Mouse (Mus musculus): ENCODE results near the gene Trabd2b. TPM values are rescaled to one million over a fixed set of nuclear protein-coding genes. Genes with fewer than 3 reads are reported as not detected.

Trabd2b gene
- total and polyA plus RNA-seq, 2 experiments from 2014 or later = 0.63 to 0.71 TPM

GRCm38 (mm10) chr4:114468095-114468429 lies 61.5 kb downstream of the Trabd2b start:
- 46% methylated on average over 7 of the region's 7 CpGs for WGBS
- 0 out of 2 replicates have a peak, but pooled peaks have one; percentile 16 for ATAC-seq

DNA sequence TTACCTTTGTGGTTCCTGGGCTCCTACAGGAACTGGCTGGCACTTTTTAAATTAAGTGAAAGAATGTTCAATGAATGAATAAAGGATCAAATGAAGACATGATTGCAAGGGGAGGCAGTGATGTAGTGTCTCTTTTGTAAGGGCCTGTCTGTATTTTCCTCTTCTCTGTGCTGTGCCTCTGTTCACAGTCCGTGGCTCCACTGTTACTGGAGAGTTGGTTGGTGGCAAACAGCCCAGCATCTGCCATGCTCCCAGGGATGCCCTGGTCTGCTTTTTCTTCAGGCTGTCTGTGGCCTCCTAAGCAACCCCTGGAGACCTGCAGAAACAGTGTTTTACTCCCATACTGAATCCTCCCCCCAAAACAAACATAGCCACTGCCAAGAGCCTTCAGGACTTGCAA lies 63.4 kb downstream of the Trabd2b start:
- Histone ChIP-seq H3K27ac (ENCODE audit: low read depth, low read length) (no peak overlapping the region), H3K4me2 (ENCODE audit: low read depth) (no peak overlapping the region), H3K27me3 (ENCODE audit: insufficient read depth, low read length) (no peaks in the 10 kb centered on the region), H3K9me3 (ENCODE audit: low read length) (no peaks in the 10 kb centered on the region), H3K36me3 (ENCODE audit: insufficient read depth) (no peaks in the 10 kb centered on the region), H3K4me3 (ENCODE audit: low read depth, low read length) (no peak overlapping the region), H3K4me1 (ENCODE audit: insufficient read depth) (no peaks in the 10 kb centered on the region), H3K9ac (no peak overlapping the region)
- DNase-seq = no peak
- no peak for TF ChIP-seq CTCF (IDR thresholded peaks at IDR 0.05; ENCODE audit: low read depth)
- 36% methylated on average over 1 of the region's 1 CpGs for WGBS
- no peak for ATAC-seq

More at GRCm38 (mm10) chr4:114468095-114468429, 61.5 kb downstream of the Trabd2b start:
- H3K27me3 ChIP-seq (ENCODE audit: insufficient read depth, low read length) = no peaks in the 10 kb centered on the region
- no peaks in the 10 kb centered on the region for H3K9me3 ChIP-seq (ENCODE audit: low read length)
- H3K4me1 ChIP-seq (ENCODE audit: insufficient read depth) = no peaks in the 10 kb centered on the region
- TF ChIP-seq CTCF (IDR thresholded peaks at IDR 0.05; ENCODE audit: low read depth) = no peak
- H3K9ac ChIP-seq = no peak overlapping the region
- no peak for DNase-seq
- H3K27ac ChIP-seq (ENCODE audit: low read depth, low read length) = no peak overlapping the region
- H3K4me3 ChIP-seq (ENCODE audit: low read depth, low read length) = no peak overlapping the region
- H3K36me3 ChIP-seq (ENCODE audit: insufficient read depth) = no peaks in the 10 kb centered on the region
- no peak overlapping the region for H3K4me2 ChIP-seq (ENCODE audit: low read depth)

- H3K4me2 ChIP-seq (ENCODE audit: low read depth) = no peak overlapping the region
- ATAC-seq = no peak
- no peaks in the 10 kb centered on the region for H3K9me3 ChIP-seq (ENCODE audit: low read length)
- H3K27me3 ChIP-seq (ENCODE audit: insufficient read depth, low read length) = no peaks in the 10 kb centered on the region
- TF ChIP-seq CTCF (IDR thresholded peaks at IDR 0.05; ENCODE audit: low read depth) = peak; percentile 7; the same call in 1 of the 2 replicates
- DNase-seq = no peak
- no peaks in the 10 kb centered on the region for H3K36me3 ChIP-seq (ENCODE audit: insufficient read depth)
- no peak overlapping the region for H3K27ac ChIP-seq (ENCODE audit: low read depth, low read length)
- H3K9ac ChIP-seq = no peak overlapping the region
- no peaks in the 10 kb centered on the region for H3K4me1 ChIP-seq (ENCODE audit: insufficient read depth)
- H3K4me3 ChIP-seq (ENCODE audit: low read depth, low read length) = no peak overlapping the region
- 82% methylated on average over 5 of the region's 5 CpGs for WGBS
Measured at GRCm38 (mm10) chr4:114472143-114472542, 65.6 kb downstream of the Trabd2b start.

- Histone ChIP-seq H3K4me2 (ENCODE audit: low read depth) (no peak overlapping the region), H3K27me3 (ENCODE audit: insufficient read depth, low read length) (no peaks in the 10 kb centered on the region), H3K36me3 (ENCODE audit: insufficient read depth) (no peaks in the 10 kb centered on the region), H3K4me1 (ENCODE audit: insufficient read depth) (no peaks in the 10 kb centered on the region), H3K9me3 (ENCODE audit: low read length) (no peaks in the 10 kb centered on the region), H3K27ac (ENCODE audit: low read depth, low read length) (no peak overlapping the region), H3K4me3 (ENCODE audit: low read depth, low read length) (no peak overlapping the region), H3K9ac (no peak overlapping the region)
- ATAC-seq (no peak), DNase-seq (no peak)
- no peak for TF ChIP-seq CTCF (IDR thresholded peaks at IDR 0.05; ENCODE audit: low read depth)
- 85% methylated on average over 3 of the region's 3 CpGs for WGBS
Measured at GRCm38 (mm10) chr4:114476316-114476715, 69.8 kb downstream of the Trabd2b start.

DNA sequence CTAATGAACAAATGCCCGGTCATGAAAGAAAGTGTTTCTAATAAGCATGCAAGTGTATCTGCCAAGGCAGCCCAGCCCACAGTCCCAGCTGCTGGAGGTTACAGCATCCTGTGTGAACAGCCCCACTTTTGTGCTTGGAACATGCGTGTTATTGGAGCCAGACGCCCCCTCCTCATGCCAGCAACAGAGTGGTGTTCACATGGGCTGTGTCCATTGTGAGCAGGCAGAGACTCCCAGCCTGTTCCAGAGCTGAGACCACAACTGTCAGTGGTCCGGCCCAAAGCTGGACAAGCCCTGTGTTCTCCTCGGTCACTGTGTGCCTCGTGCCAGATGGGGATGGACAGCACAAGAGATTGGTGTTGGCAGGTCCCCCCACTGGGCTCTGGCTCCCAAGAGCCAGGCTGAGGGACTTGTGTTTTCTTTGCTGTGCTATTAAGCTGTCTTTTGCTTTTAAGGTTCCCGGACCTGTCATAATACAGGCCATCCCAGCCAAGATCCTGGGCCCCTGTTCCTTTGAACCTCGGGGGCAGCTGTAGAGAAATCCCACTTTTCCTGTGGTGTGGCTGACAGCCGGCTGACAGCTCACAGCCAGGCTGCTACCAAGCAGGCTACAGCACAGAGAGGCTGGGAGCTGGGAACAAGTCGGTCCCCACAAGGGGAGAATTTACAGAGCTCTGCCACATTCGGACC lies 70.7 kb downstream of the Trabd2b start:
- H3K27me3 ChIP-seq (ENCODE audit: insufficient read depth, low read length) = no peaks in the 10 kb centered on the region
- DNase-seq (peak; percentile 52), ATAC-seq (peak; percentile 89)
- WGBS = 24% methylated on average over 11 of the region's 11 CpGs
- H3K27ac ChIP-seq (ENCODE audit: low read depth, low read length) = no peak overlapping the region
- no peaks in the 10 kb centered on the region for H3K36me3 ChIP-seq (ENCODE audit: insufficient read depth)
- no peaks in the 10 kb centered on the region for H3K9me3 ChIP-seq (ENCODE audit: low read length)
- TF ChIP-seq CTCF (IDR thresholded peaks at IDR 0.05; ENCODE audit: low read depth) = no peak
- H3K9ac ChIP-seq = no peak overlapping the region
- no peak overlapping the region for H3K4me2 ChIP-seq (ENCODE audit: low read depth)
- H3K4me3 ChIP-seq (ENCODE audit: low read depth, low read length) = no peak overlapping the region
- H3K4me1 ChIP-seq (ENCODE audit: insufficient read depth) = no peaks in the 10 kb centered on the region

- Histone ChIP-seq H3K27me3 (ENCODE audit: insufficient read depth, low read length) (no peaks in the 10 kb centered on the region), H3K4me3 (ENCODE audit: low read depth, low read length) (no peak overlapping the region), H3K4me2 (ENCODE audit: low read depth) (no peak overlapping the region), H3K36me3 (ENCODE audit: insufficient read depth) (no peaks in the 10 kb centered on the region), H3K9me3 (ENCODE audit: low read length) (no peaks in the 10 kb centered on the region), H3K9ac (no peak overlapping the region), H3K4me1 (ENCODE audit: insufficient read depth) (no peaks in the 10 kb centered on the region), H3K27ac (ENCODE audit: low read depth, low read length) (no peak overlapping the region)
- 23% methylated on average over 5 of the region's 5 CpGs for WGBS
- no peak for TF ChIP-seq CTCF (IDR thresholded peaks at IDR 0.05; ENCODE audit: low read depth)
- no peak for DNase-seq
- no peak for ATAC-seq
Measured at GRCm38 (mm10) chr4:114481518-114481917, 75.0 kb downstream of the Trabd2b start.

DNA sequence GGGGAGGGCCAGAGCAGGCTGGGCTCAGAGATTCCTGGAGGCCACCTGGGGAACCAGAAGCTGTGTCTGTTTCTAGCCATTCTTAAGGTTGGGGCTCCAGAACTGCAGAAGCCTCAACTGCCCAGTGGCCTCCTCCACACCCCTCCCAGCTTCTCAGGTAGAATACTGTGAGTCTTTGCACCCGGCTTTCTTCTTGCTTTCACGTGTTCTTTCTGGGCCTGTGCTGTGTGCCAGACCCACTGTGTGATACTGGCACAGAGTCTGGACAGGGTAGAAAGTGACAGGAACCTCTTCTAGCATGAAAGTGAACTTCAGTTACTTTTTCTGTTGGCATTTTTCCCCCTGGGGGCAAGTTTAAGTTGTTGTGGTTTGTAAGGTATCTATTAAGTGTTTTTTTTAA lies 77.6 kb downstream of the Trabd2b start:
- Histone ChIP-seq H3K4me1 (ENCODE audit: insufficient read depth) (no peaks in the 10 kb centered on the region), H3K9me3 (ENCODE audit: low read length) (no peaks in the 10 kb centered on the region), H3K9ac (no peak overlapping the region), H3K4me3 (ENCODE audit: low read depth, low read length) (no peak overlapping the region), H3K4me2 (ENCODE audit: low read depth) (no peak overlapping the region), H3K27ac (ENCODE audit: low read depth, low read length) (no peak overlapping the region), H3K36me3 (ENCODE audit: insufficient read depth) (no peaks in the 10 kb centered on the region), H3K27me3 (ENCODE audit: insufficient read depth, low read length) (no peaks in the 10 kb centered on the region)
- no peak for TF ChIP-seq CTCF (IDR thresholded peaks at IDR 0.05; ENCODE audit: low read depth)
- DNase-seq (no peak), ATAC-seq (no peak)
- WGBS = 84% methylated on average over 2 of the region's 2 CpGs

Data from forebrain, postnatal 0 days (tissue).